ENCODE assay signal across 9 mouse cellular contexts in the genomic region with DNA sequence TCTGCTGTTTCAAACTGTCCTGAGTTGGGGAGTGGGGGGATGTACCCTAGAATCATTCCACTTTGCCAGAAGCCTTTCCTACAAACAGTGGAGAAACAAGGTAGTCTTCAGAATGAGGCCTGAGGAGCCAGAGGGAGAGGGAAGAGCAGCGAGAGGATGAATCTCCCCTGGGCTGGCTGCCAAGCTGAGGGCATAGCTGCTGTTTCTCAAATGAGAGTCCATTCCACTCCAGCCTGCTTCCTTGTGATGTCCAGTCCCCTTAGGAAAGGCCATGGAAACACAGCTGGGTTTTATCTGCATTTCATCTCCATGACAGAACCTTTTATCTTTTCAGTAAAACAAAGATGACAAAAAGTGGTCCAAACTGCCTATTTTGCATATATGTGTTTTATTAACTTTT.
DNase-seq lines count a peak whose midpoint lies in the region.
"Had no signal": no experiment of that assay in that cellular context is flagged by ENCODE, and none has a peak within 500 bp of the region (broad histone marks: within the 10 kb centered on the region; RNA-seq: fewer than 3 reads in every experiment).

No protein-coding gene starts in this region.

- intact Hi-C loops in left cerebral cortex, postnatal 4 days (cut with DNase I): no loop called here
- intact Hi-C loops in left cerebral cortex, postnatal 36 days (cut with DNase I): no loop called here

- DNase-seq in cerebellum, postnatal 25 days: peak; percentile 11 to 40
- no peak for DNase-seq in cerebellum, adult 11-12 months
- peak; percentile 80 for DNase-seq in left cerebral cortex, postnatal 4 days
- no peak for DNase-seq in left cerebral cortex, adult 18-20 months (ENCODE audit: low spot score in 2 of 2)
- DNase-seq in 3T3-L1 (ENCODE audit: low read depth, low spot score): peak; percentile 64
- DNase-seq in adrenal gland, postnatal 36 days: peak; percentile 67 to 78
- no peak for DNase-seq in left cerebral cortex, postnatal 36 days (ENCODE audit: low spot score in 2 of 2)
- no peak for DNase-seq in ovary, postnatal 36 days (ENCODE audit: low spot score)
- DNase-seq: layer of hippocampus, postnatal 36 days had no signal

Comparison
In these comparisons a context has a peak if more than half of its experiments do, and no peak if none do; other contexts are left out.
1. DNase-seq: peak in cerebellum, postnatal 25 days (2 of 2), left cerebral cortex, postnatal 4 days (single experiment), 3T3-L1 (single experiment) and adrenal gland, postnatal 36 days (2 of 2); none in cerebellum, adult 11-12 months (single experiment), left cerebral cortex, adult 18-20 months (0 of 2), left cerebral cortex, postnatal 36 days (0 of 2) and ovary, postnatal 36 days (single experiment).